25 mouse cellular contexts compared by ENCODE assay signal in genomic region chr17:70661382-70661781, GRCm38 (mm10).
"Had no signal": no experiment of that assay in that cellular context is flagged by ENCODE, and none has a peak within 500 bp of the region (broad histone marks: within the 10 kb centered on the region; RNA-seq: fewer than 3 reads in every experiment).

No protein-coding gene starts in this region.

- ATAC-seq: forebrain, postnatal 0 days; hindbrain, embryonic 16.5 days; inflammation-experienced regulatory T-cells, adult 6 months; intestine, embryonic 15.5 days; liver, embryonic 12.5 days had no signal

- H3K9me3 ChIP-seq: heart, embryonic 10.5 days; heart, embryonic 12.5 days; hindbrain, embryonic 10.5 days; hindbrain, embryonic 12.5 days; intestine, embryonic 15.5 days; limb, embryonic 10.5 days; limb, embryonic 12.5 days; liver, embryonic 12.5 days had no signal

- H3K9ac ChIP-seq: forebrain, postnatal 0 days; heart, embryonic 12.5 days; hindbrain, embryonic 12.5 days; hindbrain, embryonic 14.5 days; intestine, embryonic 15.5 days; limb, embryonic 12.5 days; liver, embryonic 12.5 days; liver, embryonic 14.5 days had no signal

- H3K27me3 ChIP-seq: hindbrain, embryonic 12.5 days; intestine, embryonic 15.5 days; limb, embryonic 12.5 days; liver, embryonic 12.5 days had no signal

- H3K27ac ChIP-seq: heart, embryonic 10.5 days; hindbrain, embryonic 10.5 days; hindbrain, embryonic 12.5 days; hindbrain, embryonic 14.5 days; intestine, embryonic 15.5 days; kidney, postnatal 0 days; left cerebral cortex, adult 2 months; limb, embryonic 10.5 days; limb, embryonic 12.5 days; liver, embryonic 12.5 days; liver, embryonic 14.5 days had no signal

- H3K4me2 ChIP-seq: heart, embryonic 12.5 days; hindbrain, embryonic 12.5 days; hindbrain, embryonic 14.5 days; intestine, embryonic 15.5 days; limb, embryonic 12.5 days; liver, embryonic 12.5 days had no signal

- DNase-seq: forebrain, postnatal 0 days; gastrocnemius, postnatal 14 days; gastrocnemius, postnatal 36 days; heart, adult 18-20 months; heart, postnatal 10 days; heart, postnatal 4 days; kidney, adult 18-20 months; kidney, postnatal 25 days; kidney, postnatal 4 days; layer of hippocampus, adult 9-11 months; liver had no signal

- H3K36me3 ChIP-seq: heart, embryonic 10.5 days; heart, embryonic 12.5 days; hindbrain, embryonic 10.5 days; hindbrain, embryonic 12.5 days; intestine, embryonic 15.5 days; limb, embryonic 10.5 days; limb, embryonic 12.5 days; liver, embryonic 12.5 days had no signal

- H3K4me3 ChIP-seq: heart, embryonic 10.5 days; heart, embryonic 12.5 days; hindbrain, embryonic 10.5 days; hindbrain, embryonic 12.5 days; intestine, embryonic 15.5 days; left cerebral cortex, adult 2 months; limb, embryonic 10.5 days; limb, embryonic 12.5 days; liver, embryonic 12.5 days had no signal

- H3K4me1 ChIP-seq: heart, embryonic 10.5 days; heart, embryonic 12.5 days; intestine, embryonic 15.5 days; limb, embryonic 10.5 days; liver, embryonic 12.5 days had no signal
